Mouse (Mus musculus) ES-E14 (cell line): ENCODE measurements around the gene Nr2f2.

ENCODE experiments used
- CHD2 ChIP-seq: IDR thresholded peaks from 2 replicates; pipeline ENCODE4 v1.6.1; 2014; ENCODE audit warnings: mild to moderate bottlenecking, low read depth, low read length, inconsistent platforms
- HCFC1 ChIP-seq: IDR thresholded peaks from 2 replicates; pipeline ENCODE4 v1.6.1; 2012; ENCODE audit warnings: low read length, inconsistent platforms, borderline replicate concordance; ENCODE audit not compliant: insufficient read depth

DNA sequence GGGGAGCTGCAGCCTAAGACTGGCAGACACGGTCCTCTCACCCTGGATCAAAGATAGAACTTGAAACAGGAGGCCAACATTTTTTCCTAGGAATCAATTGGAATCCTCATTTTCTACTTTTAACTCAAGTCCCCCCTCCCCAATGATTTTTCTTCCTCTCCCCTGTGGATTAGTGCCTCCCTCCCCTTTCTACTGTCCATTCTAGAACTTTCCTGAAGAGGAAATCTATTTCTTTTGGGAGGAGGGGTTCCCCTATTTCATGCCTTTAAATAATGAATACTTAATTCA is 217 bp upstream of the Nr2f2 start:
- TF ChIP-seq CHD2: no peak
- no peak for TF ChIP-seq HCFC1
